Mouse (Mus musculus) limb, embryonic 14.5 days (tissue): Measurements from ENCODE around the gene Oosp2. TPM values are rescaled to one million over a fixed set of nuclear protein-coding genes. Genes with fewer than 3 reads are reported as not detected.
A peak's percentile ranks its signal among the peaks of the same experiment; 100 is the strongest.

Experiments used
- ATAC-seq: fragments of 200-750 bp; cut with Nextera tagmentation; 2 replicates; pipeline ENCODE4 v1.8.0; 2017; ENCODE audit warnings: low read depth, moderate number of reproducible peaks, moderate TSS enrichment; ENCODE audit not compliant: low FRiP score
- DNase-seq: peaks from one replicate; pipeline ENCODE4 v3.0.0-alpha.2; 2015; ENCODE audit warnings: low spot score
- H3K27ac ChIP-seq: fragments of 300-500 bp; sonication (generic); replicated peaks from 2 replicates; pipeline ENCODE4 v1.5.1; 2014; ENCODE audit warnings: low read depth, mild to moderate bottlenecking, low read length, moderate library complexity, mixed read lengths
- H3K27me3 ChIP-seq: fragments of 300-500 bp; sonication (generic); 2 replicates; pipeline ENCODE4 v1.6.1; 2014; ENCODE audit warnings: low read length, mixed read lengths; ENCODE audit not compliant: control insufficient read depth, insufficient read depth
- H3K36me3 ChIP-seq: fragments of 300-500 bp; sonication (generic); 2 replicates; pipeline ENCODE4 v1.6.1; 2014; ENCODE audit warnings: mild to moderate bottlenecking, low read length, moderate library complexity, mixed read lengths; ENCODE audit not compliant: control insufficient read depth, insufficient read depth
- H3K4me1 ChIP-seq: fragments of 300-500 bp; sonication (generic); 2 replicates; pipeline ENCODE4 v1.6.1; 2014; ENCODE audit warnings: antibody characterized with exemption, low read length, mixed read lengths; ENCODE audit not compliant: control insufficient read depth, insufficient read depth
- H3K4me2 ChIP-seq: fragments of 300-500 bp; sonication (generic); replicated peaks from 2 replicates; pipeline ENCODE4 v1.6.1; 2014; ENCODE audit warnings: low read depth, mild to moderate bottlenecking, low read length, moderate library complexity; ENCODE audit not compliant: severe bottlenecking
- H3K4me3 ChIP-seq: fragments of 300-500 bp; sonication (generic); replicated peaks from 2 replicates; pipeline ENCODE4 v1.5.1; 2014; ENCODE audit warnings: low read length
- H3K9ac ChIP-seq: fragments of 300-500 bp; sonication (generic); 2 replicates; pipeline ENCODE4 v1.6.1; 2014; ENCODE audit warnings: mild to moderate bottlenecking, low read depth, low read length, moderate library complexity; ENCODE audit not compliant: severe bottlenecking
- H3K9me3 ChIP-seq: fragments of 300-500 bp; sonication (generic); 2 replicates; pipeline ENCODE4 v1.6.1; 2016; ENCODE audit warnings: low read length; ENCODE audit not compliant: control insufficient read depth
- POLR2A ChIP-seq: fragments of 200-500 bp; IDR thresholded peaks from 2 replicates; pipeline ENCODE4 v1.8.0; 2012; ENCODE audit warnings: inconsistent platforms, mild to moderate bottlenecking, moderate library complexity, borderline replicate concordance; ENCODE audit not compliant: insufficient read depth, insufficient read length; ENCODE audit errors: extremely low read depth
- WGBS: fragments of 180-500 bp; shearing (Covaris S2); extraction: QIAGEN DNeasy Blood & Tissue Kit; methylation state at CpG from one replicate; pipeline ENCODE4 v1.1.7; 2014; 5-methylcytosine and 5-hydroxymethylcytosine counted together
- polyA plus RNA-seq, 2 experiments: library from polyadenylated mRNA; depleted of rRNA in 1 of 2; stranded (reverse) in 1 of 2; unstranded in 1 of 2; fragments of >200 nt; fragmentation: Nextera tagmentation in 1 of 2; extraction: Ambion mirVana in 1 of 2; gene quantifications; 2 replicates each; pipeline versions ENCODE4 v1.2.1 to v1.2.3; 2012 to 2014

The Oosp2 gene
- polyA plus RNA-seq, 2 experiments, result not detected

DNA sequence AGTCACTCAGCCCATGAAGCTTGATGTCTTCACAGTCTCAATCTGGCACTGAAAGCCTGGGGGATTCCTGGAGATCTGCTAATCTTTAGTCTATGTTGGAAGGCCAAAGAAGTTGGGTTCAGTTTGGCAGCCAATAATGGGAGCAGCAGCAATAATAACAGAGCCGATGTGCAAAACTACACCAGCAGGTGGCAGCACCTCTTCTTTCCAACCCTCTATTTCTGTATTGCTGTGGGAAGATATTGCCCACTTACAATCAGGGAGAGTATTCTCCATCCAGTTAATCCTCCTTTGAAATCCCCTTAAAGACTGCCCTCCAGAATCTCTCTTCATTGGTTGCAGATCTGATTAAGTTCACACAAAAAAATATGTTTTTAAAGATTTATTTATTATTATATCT lies 52.2 kb downstream of the Oosp2 start:
- TF ChIP-seq POLR2A, result no peak
- Histone ChIP-seq H3K9ac (no peak overlapping the region), H3K4me2 (no peak overlapping the region), H3K36me3 (no peaks in the 10 kb centered on the region), H3K9me3 (no peaks in the 10 kb centered on the region), H3K27ac (no peak overlapping the region), H3K4me1 (no peaks in the 10 kb centered on the region), H3K4me3 (no peak overlapping the region), H3K27me3 (no peaks in the 10 kb centered on the region)
- DNase-seq, result peak; percentile 66
- WGBS, result 27% methylated on average over 1 of the region's 1 CpGs
- no peak for ATAC-seq

GRCm38 (mm10) chr19:11604603-11605002 lies 55.8 kb downstream of the Oosp2 start, which contains the start of gene Ms4a6d:
TSS of gene Ms4a6d (minus strand) at chr19:11604849.
- TF ChIP-seq POLR2A, result no peak
- ATAC-seq, result no peak
- H3K4me2 ChIP-seq, result no peak within 1 kb of the TSS
- no peak within 1 kb of the TSS for H3K27ac ChIP-seq
- no peak within 1 kb of the TSS for H3K9ac ChIP-seq
- H3K4me3 ChIP-seq, result no peak within 1 kb of the TSS
- no peaks in the 10 kb centered on the region for H3K36me3 ChIP-seq
- 80% methylated on average over 2 of the region's 2 CpGs for WGBS
- no peaks in the 10 kb centered on the region for H3K4me1 ChIP-seq
- no peak for DNase-seq
- H3K9me3 ChIP-seq, result no peaks in the 10 kb centered on the region
- H3K27me3 ChIP-seq, result no peaks in the 10 kb centered on the region

GRCm38 (mm10) chr19:11602026-11602425 lies 58.3 kb downstream of the Oosp2 start:
- DNase-seq (peak; percentile 13), ATAC-seq (no peak)
- no peaks in the 10 kb centered on the region for H3K9me3 ChIP-seq
- no peak overlapping the region for H3K4me3 ChIP-seq
- no peaks in the 10 kb centered on the region for H3K4me1 ChIP-seq
- no peak overlapping the region for H3K27ac ChIP-seq
- H3K36me3 ChIP-seq, result no peaks in the 10 kb centered on the region
- 86% methylated on average over 2 of the region's 2 CpGs for WGBS
- TF ChIP-seq POLR2A, result no peak
- H3K9ac ChIP-seq, result no peak overlapping the region
- no peak overlapping the region for H3K4me2 ChIP-seq
- no peaks in the 10 kb centered on the region for H3K27me3 ChIP-seq

DNA sequence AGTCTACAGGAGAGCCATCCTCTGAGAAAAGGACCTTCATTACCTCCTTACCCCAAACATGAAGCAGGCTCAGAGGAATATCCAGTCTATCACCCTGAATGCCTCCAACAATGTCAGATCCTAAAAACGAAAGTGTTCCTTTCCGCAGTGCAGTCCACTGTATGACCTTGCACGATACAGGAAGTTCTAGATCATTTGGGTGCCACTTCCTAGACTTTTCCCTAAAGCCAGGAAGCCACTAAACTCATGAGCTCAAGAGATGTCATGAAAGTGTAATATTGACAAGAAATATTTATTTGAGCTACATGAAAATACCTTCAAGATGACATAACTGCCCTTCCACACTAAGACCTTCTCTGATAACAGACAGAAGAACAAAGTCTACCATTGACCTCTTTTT lies 59.0 kb downstream of the Oosp2 start:
- Histone ChIP-seq H3K4me1 (no peaks in the 10 kb centered on the region), H3K27ac (no peak overlapping the region), H3K4me2 (no peak overlapping the region), H3K4me3 (no peak overlapping the region), H3K27me3 (no peaks in the 10 kb centered on the region), H3K9ac (no peak overlapping the region), H3K9me3 (no peaks in the 10 kb centered on the region), H3K36me3 (no peaks in the 10 kb centered on the region)
- ATAC-seq, result no peak
- DNase-seq, result no peak
- WGBS, result 82% methylated on average over 3 of the region's 3 CpGs
- TF ChIP-seq POLR2A, result no peak

Other genes starting within 250 kb of the Oosp2 start
- gene Ms4a4b, start 217.0 kb downstream of the Oosp2 start, polyA plus RNA-seq (2012; rRNA removed), result 0.06 TPM in 1 of 2 replicates, not detected in the other
- gene Ms4a4b, start 217.0 kb downstream of the Oosp2 start, polyA plus RNA-seq (2014; fragmentation: Nextera tagmentation; extraction: Ambion mirVana), result 0.19 and 0.26 TPM in 2 replicates
- 4.2 and 7.2 TPM in 2 replicates for gene Ms4a6c, start 191.2 kb downstream of the Oosp2 start, polyA plus RNA-seq (2012; rRNA removed)
- gene Ms4a6c, start 191.2 kb downstream of the Oosp2 start, polyA plus RNA-seq (2014; fragmentation: Nextera tagmentation; extraction: Ambion mirVana), result 6.8 and 9.4 TPM in 2 replicates
- 0.11 and 0.33 TPM in 2 replicates for gene Gm8369, start 174.6 kb downstream of the Oosp2 start, polyA plus RNA-seq (2012; rRNA removed)
- not detected in 2 replicates for gene Gm8369, start 174.6 kb downstream of the Oosp2 start, polyA plus RNA-seq (2014; fragmentation: Nextera tagmentation; extraction: Ambion mirVana)
- 6.0 and 6.9 TPM in 2 replicates for gene Ms4a6b, start 144.0 kb downstream of the Oosp2 start, polyA plus RNA-seq (2012; rRNA removed)
- gene Ms4a6b, start 144.0 kb downstream of the Oosp2 start, polyA plus RNA-seq (2014; fragmentation: Nextera tagmentation; extraction: Ambion mirVana), result 9.4 and 10.0 TPM in 2 replicates
- gene Ms4a4d, start 123.8 kb downstream of the Oosp2 start, polyA plus RNA-seq (2012; rRNA removed), result 0.83 and 0.97 TPM in 2 replicates
- 2.1 and 2.2 TPM in 2 replicates for gene Ms4a4d, start 123.8 kb downstream of the Oosp2 start, polyA plus RNA-seq (2014; fragmentation: Nextera tagmentation; extraction: Ambion mirVana)
- gene Ms4a6d, start 55.7 kb downstream of the Oosp2 start, polyA plus RNA-seq (2012; rRNA removed), result 5.3 and 5.4 TPM in 2 replicates
- gene Ms4a6d, start 55.7 kb downstream of the Oosp2 start, polyA plus RNA-seq (2014; fragmentation: Nextera tagmentation; extraction: Ambion mirVana), result 7.4 TPM in 2 replicates
- 0.99 and 1.5 TPM in 2 replicates for gene Ms4a2, start 36.8 kb downstream of the Oosp2 start, polyA plus RNA-seq (2012; rRNA removed)
- 1.8 and 1.9 TPM in 2 replicates for gene Ms4a2, start 36.8 kb downstream of the Oosp2 start, polyA plus RNA-seq (2014; fragmentation: Nextera tagmentation; extraction: Ambion mirVana)
- gene Ms4a3, start 19.7 kb downstream of the Oosp2 start, polyA plus RNA-seq (2012; rRNA removed), result 0.13 TPM in 1 of 2 replicates, not detected in the other
- gene Ms4a3, start 19.7 kb downstream of the Oosp2 start, polyA plus RNA-seq (2014; fragmentation: Nextera tagmentation; extraction: Ambion mirVana), result 0.39 TPM in 1 of 2 replicates, not detected in the other
- not detected in 2 replicates for gene Oosp1, start 30.6 kb upstream of the Oosp2 start, polyA plus RNA-seq (2012; rRNA removed)
- not detected in 2 replicates for gene Oosp1, start 30.6 kb upstream of the Oosp2 start, polyA plus RNA-seq (2014; fragmentation: Nextera tagmentation; extraction: Ambion mirVana)
- gene Oosp3, start 36.5 kb upstream of the Oosp2 start, polyA plus RNA-seq (2012; rRNA removed), result not detected in 2 replicates
- not detected in 2 replicates for gene Oosp3, start 36.5 kb upstream of the Oosp2 start, polyA plus RNA-seq (2014; fragmentation: Nextera tagmentation; extraction: Ambion mirVana)
- not detected in 2 replicates for gene Gif, start 87.0 kb upstream of the Oosp2 start, polyA plus RNA-seq (2012; rRNA removed)
- gene Gif, start 87.0 kb upstream of the Oosp2 start, polyA plus RNA-seq (2014; fragmentation: Nextera tagmentation; extraction: Ambion mirVana), result not detected in 2 replicates
- 19.0 and 30.3 TPM in 2 replicates for gene Mrpl16, start 109.8 kb upstream of the Oosp2 start, polyA plus RNA-seq (2012; rRNA removed)
- gene Mrpl16, start 109.8 kb upstream of the Oosp2 start, polyA plus RNA-seq (2014; fragmentation: Nextera tagmentation; extraction: Ambion mirVana), result 49.4 and 50.7 TPM in 2 replicates
- gene Stx3, start 158.8 kb upstream of the Oosp2 start, polyA plus RNA-seq (2012; rRNA removed), result 3.9 and 5.2 TPM in 2 replicates
- gene Stx3, start 158.8 kb upstream of the Oosp2 start, polyA plus RNA-seq (2014; fragmentation: Nextera tagmentation; extraction: Ambion mirVana), result 6.7 and 7.9 TPM in 2 replicates
- gene Olfr1417, start 178.7 kb upstream of the Oosp2 start, polyA plus RNA-seq (2012; rRNA removed), result not detected in 2 replicates
- gene Olfr1417, start 178.7 kb upstream of the Oosp2 start, polyA plus RNA-seq (2014; fragmentation: Nextera tagmentation; extraction: Ambion mirVana), result not detected in 2 replicates
- gene Olfr1418, start 200.5 kb upstream of the Oosp2 start, polyA plus RNA-seq (2012; rRNA removed), result not detected in 2 replicates
- gene Olfr1418, start 200.5 kb upstream of the Oosp2 start, polyA plus RNA-seq (2014; fragmentation: Nextera tagmentation; extraction: Ambion mirVana), result not detected in 2 replicates
- gene Olfr1419, start 214.5 kb upstream of the Oosp2 start, polyA plus RNA-seq (2012; rRNA removed), result 0.06 TPM in 1 of 2 replicates, not detected in the other
- not detected in 2 replicates for gene Olfr1419, start 214.5 kb upstream of the Oosp2 start, polyA plus RNA-seq (2014; fragmentation: Nextera tagmentation; extraction: Ambion mirVana)
- not detected in 2 replicates for gene Olfr1420, start 226.0 kb upstream of the Oosp2 start, polyA plus RNA-seq (2012; rRNA removed)
- not detected in 2 replicates for gene Olfr1420, start 226.0 kb upstream of the Oosp2 start, polyA plus RNA-seq (2014; fragmentation: Nextera tagmentation; extraction: Ambion mirVana)